Mouse (Mus musculus): Measurements from ENCODE around the gene Rasl10a.
A peak's percentile ranks its signal among the peaks of the same experiment; 100 is the strongest.
"Not testable (repeated sequence)": the region's sequence is repeated elsewhere in the genome, so short reads cannot be mapped to it uniquely, and the experiment has no call there.

The Rasl10a gene

GRCm38 (mm10) chr11:5074882-5075281 lies 17.0 kb downstream of the Rasl10a start:
- no peak for DNase-seq (ENCODE audit: low spot score)

GRCm38 (mm10) chr11:5075760-5076159 lies 17.8 kb downstream of the Rasl10a start:
- DNase-seq (ENCODE audit: low spot score) = no peak

- DNase-seq (ENCODE audit: low spot score) = not testable (repeated sequence)
Observed at GRCm38 (mm10) chr11:5076843-5077242, 18.9 kb downstream of the Rasl10a start.

- no peak for DNase-seq (ENCODE audit: low spot score)
Observed at GRCm38 (mm10) chr11:5089147-5089546, 31.2 kb downstream of the Rasl10a start.

- no peak for DNase-seq (ENCODE audit: low spot score)
Observed at GRCm38 (mm10) chr11:5091706-5092105, 33.8 kb downstream of the Rasl10a start.

- DNase-seq (ENCODE audit: low spot score) = no peak
Observed at GRCm38 (mm10) chr11:5095877-5096276, 37.9 kb downstream of the Rasl10a start.

GRCm38 (mm10) chr11:5096480-5097020 lies 38.6 kb downstream of the Rasl10a start:
- no peak for DNase-seq (ENCODE audit: low spot score)

- DNase-seq (ENCODE audit: low spot score) = no peak
Observed at GRCm38 (mm10) chr11:5098035-5098735, 40.3 kb downstream of the Rasl10a start.

- peak; percentile 92 for DNase-seq (ENCODE audit: low spot score)
Observed at GRCm38 (mm10) chr11:5098736-5099542, 41.0 kb downstream of the Rasl10a start, which contains the start of the genes Rhbdd3 and Ewsr1. Rhbdd3 (plus strand) TSS chr11:5098926. Ewsr1 (minus strand) TSS chr11:5099266.

GRCm38 (mm10) chr11:5099576-5100183 lies 41.8 kb downstream of the Rasl10a start:
- no peak for DNase-seq (ENCODE audit: low spot score)

GRCm38 (mm10) chr11:5100283-5100682 lies 42.4 kb downstream of the Rasl10a start:
- no peak for DNase-seq (ENCODE audit: low spot score)

- no peak for DNase-seq (ENCODE audit: low spot score)
Observed at GRCm38 (mm10) chr11:5100801-5101200, 42.9 kb downstream of the Rasl10a start.

- DNase-seq (ENCODE audit: low spot score) = no peak
Observed at GRCm38 (mm10) chr11:5101641-5102040, 43.7 kb downstream of the Rasl10a start.

GRCm38 (mm10) chr11:5102384-5102783 lies 44.5 kb downstream of the Rasl10a start:
- no peak for DNase-seq (ENCODE audit: low spot score)

- no peak for DNase-seq (ENCODE audit: low spot score)
Observed at GRCm38 (mm10) chr11:5103986-5104509, 46.1 kb downstream of the Rasl10a start.

GRCm38 (mm10) chr11:5109441-5109840 lies 51.5 kb downstream of the Rasl10a start:
- DNase-seq (ENCODE audit: low spot score) = no peak
